Mouse (Mus musculus) ES-Bruce4 (cell line): ENCODE data around the gene Bend5.

ENCODE experiments used
- CTCF ChIP-seq: IDR thresholded peaks from one replicate; pipeline ENCODE4 v1.8.1; 2011; ENCODE audit warnings: low read depth, low read length
- POLR2A ChIP-seq: IDR thresholded peaks from one replicate; pipeline ENCODE4 v1.8.1; 2011; ENCODE audit warnings: low read length; ENCODE audit not compliant: insufficient read depth

- TF ChIP-seq CTCF, result no peak
- no peak for TF ChIP-seq POLR2A
Observed at GRCm38 (mm10) chr4:111417716-111418115, 2.9 kb downstream of the Bend5 start.
